Mouse (Mus musculus) kidney, postnatal 10 days (tissue): ENCODE results near the gene Chic2.
A peak's percentile ranks its signal among the peaks of the same experiment; 100 is the strongest.

Experiments used
- DNase-seq: peaks from one replicate; pipeline ENCODE4 v3.0.0; 2021; ENCODE audit warnings: mixed read lengths

Chic2 gene

GRCm38 (mm10) chr5:75066715-75067114 is 22.1 kb upstream of the Chic2 start:
- DNase-seq = no peak

- DNase-seq = no peak
Observed at GRCm38 (mm10) chr5:75063177-75063576, 18.6 kb upstream of the Chic2 start.

GRCm38 (mm10) chr5:75051109-75051508 is 6.5 kb upstream of the Chic2 start:
- no peak for DNase-seq

GRCm38 (mm10) chr5:75046681-75047321 is 2.2 kb upstream of the Chic2 start:
- peak; percentile 73 for DNase-seq

GRCm38 (mm10) chr5:75045371-75045770 is 797 bp upstream of the Chic2 start:
- DNase-seq = no peak

GRCm38 (mm10) chr5:75043621-75044301 is 813 bp downstream of the Chic2 start:
- DNase-seq = no peak

GRCm38 (mm10) chr5:75043011-75043445 is 1.5 kb downstream of the Chic2 start:
- DNase-seq = no peak

- DNase-seq = no peak
Observed at GRCm38 (mm10) chr5:75039307-75039706, 5.3 kb downstream of the Chic2 start.

- DNase-seq = no peak
Observed at GRCm38 (mm10) chr5:75035475-75035874, 9.1 kb downstream of the Chic2 start.

- DNase-seq = no peak
Observed at GRCm38 (mm10) chr5:75014768-75015167, 29.8 kb downstream of the Chic2 start.

- DNase-seq = no peak
Observed at GRCm38 (mm10) chr5:75012771-75013421, 31.7 kb downstream of the Chic2 start.

- DNase-seq = no peak
Observed at GRCm38 (mm10) chr5:75011985-75012738, 32.4 kb downstream of the Chic2 start.

GRCm38 (mm10) chr5:75004755-75005154 is 39.8 kb downstream of the Chic2 start:
- no peak for DNase-seq

GRCm38 (mm10) chr5:75002109-75002508 is 42.5 kb downstream of the Chic2 start:
- peak; percentile 34 for DNase-seq

GRCm38 (mm10) chr5:74998716-74999512 is 45.7 kb downstream of the Chic2 start:
- DNase-seq = no peak

- DNase-seq = peak; percentile 46
Observed at GRCm38 (mm10) chr5:74994947-74995346, 49.6 kb downstream of the Chic2 start.

GRCm38 (mm10) chr5:74984101-74984500 is 60.5 kb downstream of the Chic2 start:
- no peak for DNase-seq

- DNase-seq = no peak
Observed at GRCm38 (mm10) chr5:74980574-74980973, 64.0 kb downstream of the Chic2 start.

GRCm38 (mm10) chr5:74980154-74980553 is 64.4 kb downstream of the Chic2 start:
- DNase-seq = no peak

- DNase-seq = peak; percentile 31
Observed at GRCm38 (mm10) chr5:74979586-74979985, 65.0 kb downstream of the Chic2 start.

- no peak for DNase-seq
Observed at GRCm38 (mm10) chr5:74975507-74975906, 69.1 kb downstream of the Chic2 start.

GRCm38 (mm10) chr5:74974726-74975411 is 69.7 kb downstream of the Chic2 start:
- DNase-seq = peak; percentile 92
